Mouse (Mus musculus) small intestine, adult 10 weeks (tissue): Measurements from ENCODE around the gene Rnf4. TPM values are rescaled to one million over a fixed set of nuclear protein-coding genes. Genes with fewer than 3 reads are reported as not detected.

Experiments
- polyA plus RNA-seq: library from polyadenylated mRNA; stranded (reverse); fragments of 350-450 nt; fragmentation: Illumina TruSeq; extraction: RNeasy Lipid Tissue Mini Kit (QIAGEN cat#74804); gene quantifications from one replicate; pipeline ENCODE4 v1.2.3, GENCODE M21; 2014; ENCODE audit warnings: low replicate concordance

Gene Rnf4
- polyA plus RNA-seq, result 65.3 TPM

GRCm38 (mm10) chr5:34336097-34336774, at the start of gene Rnf4:
Rnf4 (plus strand) TSS chr5:34336289.

DNA sequence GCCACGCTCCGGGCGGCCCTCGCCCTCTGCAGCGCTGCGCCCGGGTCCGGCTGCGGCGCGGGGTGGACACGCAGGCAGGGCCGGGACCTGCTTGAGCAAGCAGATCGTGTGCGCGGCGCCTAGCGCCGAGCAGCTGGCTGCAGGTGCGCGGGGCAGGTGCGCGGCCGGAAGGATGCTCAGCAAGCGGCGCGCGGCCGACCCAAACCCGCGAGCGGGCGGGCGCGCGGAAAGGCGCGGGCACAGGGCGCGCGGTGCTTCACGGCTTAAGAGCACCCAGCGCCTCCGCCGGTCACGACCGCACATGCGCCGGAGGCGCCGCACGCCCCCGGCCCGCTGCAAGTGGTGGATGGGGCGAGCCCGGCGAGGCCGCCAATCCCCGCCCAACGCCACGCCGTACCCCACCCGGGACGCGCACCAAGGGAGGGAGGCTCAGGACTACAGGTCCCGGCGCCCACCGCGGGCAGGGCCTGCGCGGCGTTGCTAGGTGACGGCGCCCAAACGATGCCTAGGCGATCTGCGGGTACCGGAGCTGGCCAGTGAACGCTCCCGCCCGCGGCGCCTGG, 47.9 kb upstream of the Rnf4 start, which contains the start of the genes Zfyve28 and Cfap99:
Gene Zfyve28 (minus strand): TSS at position 296 of the 563 bp plus-strand sequence.
Gene Cfap99 (plus strand): TSS at position 447 of the 563 bp plus-strand sequence.

DNA sequence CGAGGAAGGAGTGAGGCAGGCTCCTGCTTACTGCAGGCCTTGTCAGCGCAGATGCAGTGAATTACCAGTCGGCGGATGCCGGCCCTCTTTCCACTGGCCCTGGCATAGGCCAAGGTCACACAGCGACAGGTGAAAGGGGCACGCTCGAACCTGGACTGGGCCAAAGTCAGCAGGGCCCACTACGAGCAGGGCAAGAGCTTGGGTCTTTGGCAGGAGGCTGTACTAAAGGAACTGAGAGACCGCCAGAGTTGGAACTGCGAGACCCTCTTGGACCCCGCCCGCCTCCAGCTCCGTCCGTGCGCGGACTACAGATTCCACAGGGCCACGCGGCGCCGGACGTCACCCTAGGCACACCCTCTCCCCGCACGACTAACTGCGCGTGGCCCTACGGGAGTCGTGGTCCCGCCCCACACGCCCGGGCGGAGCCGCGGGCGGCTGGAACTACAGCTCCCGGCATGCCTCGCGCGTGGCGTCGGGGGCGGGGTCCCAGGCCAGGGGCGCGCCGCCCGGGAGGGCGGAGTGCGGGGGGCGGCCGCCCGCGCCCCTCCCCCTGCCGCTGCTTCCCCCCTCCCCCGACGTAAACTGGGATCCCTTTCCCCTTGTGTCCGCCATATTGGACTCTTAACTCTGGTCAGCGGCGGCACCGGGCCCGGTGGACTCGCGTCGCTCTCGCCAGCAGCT, 33.4 kb downstream of the Rnf4 start, which contains the start of gene Fam193a:
Gene Fam193a (plus strand): TSS at position 593 of the 681 bp plus-strand sequence.

Other genes with a start within 250 kb of the Rnf4 start
- not detected for gene Poln, start 166.8 kb upstream of the Rnf4 start, polyA plus RNA-seq
- gene Haus3, start 166.8 kb upstream of the Rnf4 start, polyA plus RNA-seq, result 42.7 TPM
- 5.5 TPM for gene Mxd4, start 148.6 kb upstream of the Rnf4 start, polyA plus RNA-seq
- not detected for gene Zfyve28, start 47.8 kb upstream of the Rnf4 start, polyA plus RNA-seq
- gene Cfap99, start 47.7 kb upstream of the Rnf4 start, polyA plus RNA-seq, result not detected
- 16.2 TPM for gene Fam193a, start 33.6 kb downstream of the Rnf4 start, polyA plus RNA-seq
- gene Tnip2, start 177.7 kb downstream of the Rnf4 start, polyA plus RNA-seq, result 3.9 TPM
- 0.59 TPM for gene Sh3bp2, start 189.5 kb downstream of the Rnf4 start, polyA plus RNA-seq
- gene Add1, start 237.4 kb downstream of the Rnf4 start, polyA plus RNA-seq, result 73.9 TPM